Mouse (Mus musculus): ENCODE results near the gene Gpank1. TPM values are rescaled to one million over a fixed set of nuclear protein-coding genes. Genes with fewer than 3 reads are reported as not detected.
"Not testable (repeated sequence)": the region's sequence is repeated elsewhere in the genome, so short reads cannot be mapped to it uniquely, and the experiment has no call there.

Gene Gpank1
- total RNA-seq, 2 experiments from 2014 or later = 13.2 to 17.7 TPM

DNA sequence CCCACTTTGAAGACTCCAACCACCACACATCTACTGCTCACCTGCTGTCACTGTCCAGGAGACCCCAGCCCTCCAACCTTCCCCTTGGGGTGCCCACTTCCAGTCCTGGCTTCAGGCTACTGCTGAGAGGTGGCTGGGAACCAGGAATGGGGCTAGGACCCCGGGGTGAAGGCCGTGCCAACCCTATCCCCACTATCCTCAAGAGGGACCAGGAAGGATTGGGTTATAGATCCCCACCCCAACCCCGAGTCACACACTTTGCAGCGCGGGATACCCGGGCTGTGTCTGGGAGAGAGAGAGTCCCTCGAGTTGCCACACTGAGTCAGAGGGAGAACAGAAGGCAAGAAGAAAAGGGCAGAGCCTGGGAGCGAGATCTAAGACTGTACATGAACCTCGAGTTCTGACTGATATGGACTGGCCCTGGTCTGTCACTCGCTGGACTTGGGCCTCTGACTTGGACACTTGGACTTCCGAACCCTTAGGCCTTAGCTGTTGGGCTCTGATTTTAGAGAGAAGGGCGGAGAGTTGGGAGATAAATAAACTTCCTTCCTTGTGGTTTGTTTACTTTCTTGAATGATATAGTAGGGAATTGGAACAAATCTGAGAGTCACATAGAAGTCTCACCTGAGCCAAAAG is 3.1 kb downstream of the Gpank1 start:
- DNase-seq (ENCODE audit: extremely low spot score in 1 of 2, low spot score in 2 of 2); intact Hi-C loops (cut with DNase I): not testable (repeated sequence)

DNA sequence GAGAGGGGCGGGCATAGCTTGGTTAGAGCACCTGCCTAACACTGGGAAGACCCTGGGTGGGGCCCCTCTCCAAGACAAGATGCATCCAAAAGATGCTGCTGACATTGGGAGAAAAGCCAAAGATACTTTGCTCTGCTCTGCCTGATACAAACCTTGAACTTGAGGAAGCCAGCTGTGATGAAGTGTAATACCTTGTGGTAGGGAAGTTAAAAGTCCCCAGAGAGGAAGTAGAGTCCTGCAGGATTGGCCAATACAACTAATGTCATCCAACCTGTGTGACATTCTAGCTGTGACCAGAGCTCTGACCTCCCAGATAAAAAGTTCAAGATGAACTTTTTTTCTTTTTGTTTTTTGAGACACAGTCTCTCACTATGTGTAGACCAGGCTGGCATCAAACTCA is 3.8 kb downstream of the Gpank1 start:
- intact Hi-C loops (cut with DNase I) = no loop called here
- no peak for DNase-seq (ENCODE audit: extremely low spot score in 1 of 2, low spot score in 2 of 2)

DNA sequence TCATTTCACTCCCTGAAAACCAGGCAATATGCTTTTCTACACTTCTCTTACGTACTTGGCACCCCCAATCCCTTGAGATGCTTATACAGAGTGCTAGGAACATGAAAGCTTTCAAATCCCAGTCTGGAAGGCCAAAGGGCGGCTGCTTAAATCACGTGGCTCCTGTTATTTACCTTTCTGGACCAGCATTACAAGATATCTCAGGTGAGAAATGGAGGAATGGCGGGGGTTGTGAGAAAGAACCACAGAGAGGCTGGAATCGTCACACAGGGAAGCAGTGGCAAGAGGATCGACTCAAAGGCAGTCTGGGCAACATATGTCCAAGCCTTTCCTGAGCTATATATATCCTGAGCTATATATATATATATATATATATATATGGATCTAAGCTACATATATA is 4.3 kb downstream of the Gpank1 start:
- DNase-seq (ENCODE audit: extremely low spot score in 1 of 2, low spot score in 2 of 2) = no peak
- intact Hi-C loops (cut with DNase I) = no loop called here

DNA sequence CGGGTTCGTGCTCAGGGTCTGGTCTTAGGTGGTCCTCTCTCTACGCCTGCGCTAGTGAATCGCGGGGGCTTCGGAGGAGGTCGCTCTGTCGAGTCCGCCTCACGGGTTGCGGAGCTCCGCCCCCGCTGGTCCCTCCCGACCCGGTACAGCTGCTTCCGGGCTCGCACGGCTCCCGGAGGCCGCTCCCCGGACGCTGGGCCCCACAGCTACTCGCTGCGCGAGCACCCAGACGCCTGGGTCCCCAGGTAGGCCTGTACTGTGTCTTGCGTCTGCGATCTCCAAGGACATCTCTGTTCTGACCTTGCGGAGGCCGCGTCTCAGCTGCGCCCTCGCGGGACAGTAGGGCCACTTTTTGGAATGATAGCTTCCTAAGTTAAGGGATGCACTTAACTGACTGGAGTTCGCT is 5.0 kb downstream of the Gpank1 start, which contains the start of gene D17H6S53E:
Gene D17H6S53E, plus strand, starts transcription at position 168 of the 406 bp plus-strand sequence.
- DNase-seq (ENCODE audit: extremely low spot score in 1 of 2, low spot score in 2 of 2) = peak; percentile 46 to 88
- intact Hi-C loops (cut with DNase I) = no loop called here

DNA sequence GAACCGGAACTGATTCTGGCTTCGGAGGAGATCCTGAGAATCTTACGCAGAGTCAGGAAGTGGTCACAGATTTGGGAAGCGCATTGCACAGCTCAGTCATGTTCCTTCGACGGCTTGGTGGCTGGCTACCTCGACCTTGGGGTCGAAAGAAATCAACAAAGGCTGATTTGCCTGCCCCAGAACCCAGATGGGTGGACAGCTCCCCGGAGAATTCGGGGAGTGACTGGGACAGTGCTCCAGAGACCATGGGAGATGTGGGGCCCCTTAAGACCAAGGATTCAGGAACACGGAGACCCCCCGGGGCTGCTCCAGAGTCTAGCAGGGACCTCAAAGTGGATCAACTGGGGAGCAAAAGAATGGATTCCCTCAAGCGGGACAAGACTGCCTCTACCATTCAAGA is 5.8 kb downstream of the Gpank1 start:
- intact Hi-C loops (cut with DNase I) = no loop called here
- DNase-seq (ENCODE audit: extremely low spot score in 1 of 2, low spot score in 2 of 2) = no peak

DNA sequence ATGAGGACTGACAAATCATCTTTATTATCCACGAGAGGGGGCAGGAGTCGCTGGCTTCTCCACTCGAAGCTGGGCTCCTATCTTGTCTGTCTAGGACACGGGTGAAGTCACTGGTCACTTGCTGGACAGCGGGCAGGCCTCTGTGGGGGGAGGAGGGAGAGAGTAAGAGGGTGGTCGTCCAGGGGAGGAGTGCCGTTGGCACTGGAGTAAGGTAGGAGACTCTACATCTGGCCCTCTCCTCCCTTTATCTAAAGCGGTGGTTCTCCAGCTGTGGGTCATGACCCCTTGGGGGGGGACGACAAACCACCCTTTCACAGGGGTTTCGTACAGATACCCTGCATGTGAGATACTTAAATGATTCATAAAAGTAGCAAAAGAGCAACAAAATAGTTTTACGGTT is 7.7 kb downstream of the Gpank1 start:
- intact Hi-C loops (cut with DNase I) = no loop called here
- no peak for DNase-seq (ENCODE audit: extremely low spot score in 1 of 2, low spot score in 2 of 2)

DNA sequence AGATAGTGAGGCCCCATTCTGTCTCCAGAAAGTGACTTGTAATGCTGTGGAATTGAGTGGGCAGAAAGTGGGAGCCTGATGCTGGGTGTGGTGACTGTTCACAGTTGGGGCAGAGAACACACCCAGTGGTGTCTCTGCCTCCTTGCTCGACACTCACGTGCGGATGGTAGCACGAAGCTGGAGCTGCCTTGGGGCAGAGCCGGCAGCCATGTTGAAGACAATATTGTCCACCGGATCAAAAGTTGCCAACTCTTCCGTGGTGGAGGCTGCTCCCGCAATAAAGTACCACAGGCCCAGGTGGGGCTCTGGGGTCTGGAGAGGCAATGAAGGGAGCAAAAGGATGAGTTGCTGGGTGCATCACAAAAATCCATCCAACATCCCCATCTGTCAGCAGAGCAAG is 9.8 kb downstream of the Gpank1 start:
- no peak for DNase-seq (ENCODE audit: extremely low spot score in 1 of 2, low spot score in 2 of 2)
- intact Hi-C loops (cut with DNase I) = no loop called here

DNA sequence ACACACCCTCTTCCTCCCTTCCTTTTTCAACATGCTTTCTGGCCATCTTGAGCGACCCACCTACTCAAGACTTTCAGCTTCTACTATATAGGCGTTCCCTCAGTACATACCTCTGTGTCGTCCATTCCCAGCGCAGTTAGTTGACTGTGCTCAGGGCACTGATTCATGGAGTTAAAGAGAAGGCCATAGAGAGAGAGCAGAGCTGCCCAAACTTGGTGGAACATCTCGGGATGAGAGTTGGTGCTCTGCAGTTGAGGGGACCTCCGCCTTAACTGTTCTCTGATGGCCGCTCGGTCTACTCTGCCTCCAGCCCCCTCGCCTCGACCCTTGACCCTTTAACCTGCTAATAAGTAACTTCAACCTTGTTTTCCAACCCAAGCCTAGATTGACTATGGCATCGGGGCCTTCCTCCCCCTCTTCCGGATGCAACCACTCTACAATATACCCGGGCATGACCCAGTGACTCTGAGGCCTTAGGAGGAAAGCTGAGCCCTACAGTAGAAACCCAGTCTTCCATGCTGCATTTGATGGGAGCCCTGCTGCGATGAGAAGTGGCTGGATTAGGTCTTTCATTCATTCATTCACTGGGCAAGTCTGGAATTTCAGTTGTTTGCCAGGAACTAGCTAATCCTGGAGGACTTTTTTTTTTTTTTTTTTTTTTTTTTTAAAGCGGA is 10.4 kb downstream of the Gpank1 start, which contains the start of gene Apom:
Gene Apom, minus strand, starts transcription at position 551 of the 674 bp plus-strand sequence.
- intact Hi-C loops (cut with DNase I) = no loop called here
- DNase-seq (ENCODE audit: extremely low spot score in 1 of 2, low spot score in 2 of 2) = no peak

DNA sequence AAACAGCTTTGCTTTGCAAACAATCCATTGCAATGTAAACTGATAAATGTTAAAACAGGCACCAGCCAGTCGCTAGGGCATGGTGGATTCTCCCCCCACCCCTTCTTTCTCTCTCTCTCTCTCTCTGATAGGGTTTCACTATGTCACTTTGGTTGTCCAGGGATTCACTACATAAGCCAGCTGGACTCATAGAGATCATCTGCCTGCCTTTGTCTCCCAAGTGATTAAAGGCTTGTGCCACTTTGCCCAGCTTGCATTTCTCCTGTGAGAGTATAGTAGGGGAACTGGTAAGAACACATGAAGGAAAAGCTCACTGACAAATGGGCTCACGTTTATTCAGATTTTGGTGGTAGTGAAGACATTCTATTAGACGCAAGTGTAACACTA is 10.9 kb downstream of the Gpank1 start:
- no peak for DNase-seq (ENCODE audit: extremely low spot score in 1 of 2, low spot score in 2 of 2)
- intact Hi-C loops (cut with DNase I) = no loop called here

DNA sequence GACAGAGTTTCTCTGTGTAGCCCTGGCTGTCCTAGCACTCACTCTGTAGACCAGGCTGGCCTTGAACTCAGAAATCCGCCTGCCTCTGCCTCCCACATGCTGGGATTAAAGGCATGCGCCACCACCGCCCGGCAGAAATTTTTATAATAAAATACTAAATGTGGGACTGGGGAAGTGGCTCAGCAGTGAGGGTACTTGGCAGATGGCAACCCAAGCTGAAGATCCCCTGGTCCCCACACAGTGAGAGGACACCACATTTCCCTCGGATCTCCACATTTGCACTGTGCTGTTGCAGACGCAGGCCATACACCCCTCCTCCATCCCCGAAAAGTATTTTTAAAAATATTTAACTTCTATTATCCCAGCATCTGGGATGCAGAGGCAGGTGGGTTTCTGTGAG is 12.3 kb downstream of the Gpank1 start:
- intact Hi-C loops (cut with DNase I) = no loop called here
- DNase-seq (ENCODE audit: extremely low spot score in 1 of 2, low spot score in 2 of 2) = no peak

DNA sequence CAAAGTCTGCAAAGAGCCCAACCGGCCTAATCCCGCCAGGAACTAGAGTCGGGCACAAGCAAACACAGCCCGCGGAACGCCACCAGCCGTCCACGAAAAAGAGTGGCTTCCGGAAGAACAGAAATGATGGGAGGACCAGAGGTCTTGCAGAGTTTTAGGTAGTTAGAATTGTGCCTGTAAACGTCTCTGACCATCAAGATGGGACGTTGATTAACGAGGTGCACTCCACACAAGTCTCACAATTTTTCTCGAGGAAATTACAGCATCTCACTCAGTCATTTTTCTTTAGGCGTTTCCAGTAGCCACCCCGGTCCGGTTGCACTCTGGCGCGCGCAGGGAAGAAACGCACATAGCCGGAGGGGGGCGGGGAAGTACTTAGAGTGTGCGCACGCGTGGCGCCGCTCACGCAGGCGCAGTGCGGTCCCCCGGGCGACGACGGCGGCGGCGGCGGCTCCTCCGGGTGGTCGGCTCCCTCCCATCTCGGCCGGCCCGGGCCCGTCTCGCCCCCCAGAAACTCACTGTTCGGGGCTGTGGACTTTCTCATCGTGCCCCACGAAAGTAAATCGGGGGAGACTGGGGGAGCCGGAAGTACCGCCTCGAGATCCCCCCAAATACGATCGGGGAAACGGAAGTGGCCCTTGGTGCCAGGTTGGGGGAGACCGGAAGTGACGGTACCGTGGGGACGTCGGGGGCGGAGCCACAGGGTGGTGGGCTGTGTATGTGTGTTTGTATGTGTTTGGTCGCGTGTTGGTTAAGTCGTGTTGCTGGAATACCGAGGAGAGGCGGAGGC is 13.7 kb downstream of the Gpank1 start, which contains the start of gene Bag6:
Gene Bag6, plus strand, starts transcription at position 378 of the 790 bp plus-strand sequence.
- DNase-seq (ENCODE audit: extremely low spot score in 1 of 2, low spot score in 2 of 2) = peak; percentile 92 to 96
- intact Hi-C loops (cut with DNase I) = no loop called here

DNA sequence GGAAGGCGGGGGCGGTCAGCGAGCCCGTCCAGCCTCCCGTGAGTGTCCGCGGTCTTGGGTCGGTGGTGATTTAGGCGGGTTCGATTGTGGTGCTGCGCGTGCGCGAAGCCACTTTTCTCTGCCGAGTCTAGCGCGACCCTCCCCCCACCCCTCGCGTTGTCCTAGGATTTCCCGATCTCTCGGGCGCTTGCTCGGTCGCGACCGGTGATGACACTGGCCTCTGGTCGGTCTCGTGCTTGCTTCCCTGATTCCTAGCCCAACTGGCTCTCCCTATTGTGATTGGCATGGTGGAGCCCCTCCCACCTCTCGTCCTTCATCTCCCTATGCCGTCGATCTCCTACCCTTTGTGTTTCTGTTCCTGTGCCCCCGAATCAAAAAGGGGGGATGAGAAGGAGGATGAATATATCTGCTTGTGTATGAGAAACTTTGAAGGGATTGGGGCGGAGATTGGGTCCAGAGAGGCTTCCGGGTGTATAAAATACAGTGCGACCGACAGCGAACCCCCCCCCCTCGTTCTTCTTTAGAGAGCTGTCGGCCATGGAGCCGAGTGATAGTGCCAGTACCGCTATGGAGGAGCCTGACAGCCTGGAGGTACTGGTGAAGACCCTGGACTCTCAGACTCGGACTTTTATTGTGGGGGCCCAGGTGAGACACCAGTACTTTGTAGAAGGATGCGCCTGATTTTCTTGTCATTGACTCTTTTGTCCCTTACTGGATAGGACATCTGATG is 14.5 kb downstream of the Gpank1 start:
- DNase-seq (ENCODE audit: extremely low spot score in 1 of 2, low spot score in 2 of 2) = no peak
- intact Hi-C loops (cut with DNase I) = no loop called here

DNA sequence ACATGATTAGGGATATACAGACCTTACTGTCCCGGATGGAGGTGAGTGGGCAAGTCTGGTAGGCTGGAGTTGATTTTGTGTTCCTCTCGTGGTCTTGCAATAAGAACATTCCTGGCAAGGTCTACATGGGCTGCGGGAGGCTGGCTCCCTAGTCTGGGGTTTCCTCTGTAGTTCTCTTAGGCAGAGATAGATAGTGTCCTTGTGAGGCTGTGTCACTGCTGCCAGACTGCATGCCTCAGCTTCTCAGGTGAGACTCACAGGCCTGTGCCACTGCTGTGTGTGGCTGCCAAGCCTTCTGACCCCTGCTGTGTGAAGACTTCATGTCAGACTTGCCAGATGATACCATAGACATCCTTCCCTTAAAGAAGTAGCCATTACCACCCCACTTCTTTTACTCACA is 18.0 kb downstream of the Gpank1 start:
- intact Hi-C loops (cut with DNase I) = no loop called here

DNA sequence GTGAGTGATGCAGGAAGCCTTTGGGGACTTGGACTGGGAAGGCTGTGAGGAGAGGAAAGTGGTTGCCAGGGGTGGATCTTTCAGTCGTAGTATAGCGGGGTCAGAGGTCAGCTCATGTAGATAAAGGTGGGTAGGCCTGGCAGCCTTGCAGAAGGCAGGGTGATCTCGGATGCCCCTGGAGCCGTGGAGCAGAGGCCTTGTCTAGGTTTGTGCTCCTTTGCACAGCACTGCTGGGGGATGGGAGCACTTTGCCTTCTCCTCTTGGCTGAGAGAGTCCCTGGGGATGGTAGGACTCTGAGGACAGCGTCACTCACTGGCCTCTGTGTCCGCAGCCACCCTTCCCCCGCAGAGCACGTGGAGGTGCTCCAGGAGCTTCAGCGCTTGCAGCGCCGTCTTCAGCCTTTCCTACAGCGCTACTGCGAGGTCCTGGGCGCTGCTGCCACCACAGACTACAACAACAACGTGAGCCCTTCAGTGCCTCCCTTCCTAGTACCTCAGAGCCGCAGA is 19.3 kb downstream of the Gpank1 start:
- DNase-seq (ENCODE audit: extremely low spot score in 1 of 2, low spot score in 2 of 2) = no peak
- intact Hi-C loops (cut with DNase I) = no loop called here

More for the DNA sequence above, 18.0 kb downstream of the Gpank1 start:
- no peak for DNase-seq (ENCODE audit: extremely low spot score in 1 of 2, low spot score in 2 of 2)

DNA sequence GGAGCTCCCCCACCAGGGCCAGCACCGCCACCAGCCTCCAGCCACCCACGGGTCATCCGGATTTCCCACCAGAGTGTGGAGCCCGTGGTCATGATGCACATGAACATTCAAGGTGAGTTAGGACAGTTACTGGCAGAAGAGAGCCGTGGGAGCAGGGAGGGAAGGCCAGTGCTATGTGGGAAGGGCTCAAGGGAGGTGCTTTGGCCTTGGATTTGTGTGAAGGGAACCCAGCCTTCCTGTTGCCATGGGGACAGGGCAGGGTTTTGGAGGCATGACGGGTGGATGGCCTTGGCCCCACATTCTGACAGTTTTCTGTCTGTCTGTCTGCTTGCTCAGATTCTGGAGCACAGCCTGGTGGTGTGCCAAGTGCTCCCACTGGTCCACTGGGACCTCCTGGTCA is 20.7 kb downstream of the Gpank1 start:
- intact Hi-C loops (cut with DNase I) = loop anchor here (2.0 kb wide), 1 partner anchor 17 kb away; no protein-coding TSS in a partner anchor

DNA sequence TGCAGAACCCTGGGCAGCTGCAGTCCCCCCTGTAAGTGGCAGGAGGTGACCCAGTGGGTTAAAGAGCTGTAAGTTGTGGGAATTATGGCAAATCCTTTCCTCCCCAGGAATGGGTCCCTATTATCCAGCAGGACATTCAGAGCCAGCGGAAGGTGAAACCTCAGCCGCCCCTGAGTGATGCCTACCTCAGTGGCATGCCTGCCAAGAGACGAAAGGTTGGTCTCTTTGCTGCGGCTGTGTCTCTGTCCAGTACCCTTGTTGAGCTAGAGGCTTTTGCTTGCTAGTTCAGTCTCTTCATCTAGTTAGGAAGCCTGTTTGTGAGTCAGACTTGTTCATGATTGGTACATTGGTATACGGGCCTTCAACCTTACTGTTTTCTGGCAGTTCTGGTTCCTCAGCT is 24.9 kb downstream of the Gpank1 start:
- intact Hi-C loops (cut with DNase I) = no loop called here
- DNase-seq (ENCODE audit: extremely low spot score in 1 of 2, low spot score in 2 of 2) = no peak

More for the DNA sequence above, 20.7 kb downstream of the Gpank1 start:
- no peak for DNase-seq (ENCODE audit: extremely low spot score in 1 of 2, low spot score in 2 of 2)

DNA sequence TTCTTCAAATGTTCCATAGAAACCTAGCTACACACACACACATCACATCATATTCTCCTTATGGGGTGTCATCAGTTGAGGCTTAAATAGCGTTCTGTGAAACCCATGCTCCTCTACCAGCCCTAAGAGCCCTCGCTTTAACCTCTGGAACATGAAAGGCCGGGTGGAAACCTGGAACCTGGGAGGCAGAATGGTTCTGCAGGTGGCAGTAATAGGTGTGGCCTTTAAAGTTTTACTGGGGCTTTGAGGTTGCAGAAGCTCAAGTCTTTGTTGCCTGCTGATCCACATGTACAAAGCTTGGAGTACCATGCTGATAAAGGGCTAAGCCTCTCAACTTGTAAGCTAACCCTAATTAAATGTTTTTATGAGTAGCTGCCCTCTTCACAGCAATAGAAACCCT is 26.1 kb downstream of the Gpank1 start:
- intact Hi-C loops (cut with DNase I) = no loop called here

DNA sequence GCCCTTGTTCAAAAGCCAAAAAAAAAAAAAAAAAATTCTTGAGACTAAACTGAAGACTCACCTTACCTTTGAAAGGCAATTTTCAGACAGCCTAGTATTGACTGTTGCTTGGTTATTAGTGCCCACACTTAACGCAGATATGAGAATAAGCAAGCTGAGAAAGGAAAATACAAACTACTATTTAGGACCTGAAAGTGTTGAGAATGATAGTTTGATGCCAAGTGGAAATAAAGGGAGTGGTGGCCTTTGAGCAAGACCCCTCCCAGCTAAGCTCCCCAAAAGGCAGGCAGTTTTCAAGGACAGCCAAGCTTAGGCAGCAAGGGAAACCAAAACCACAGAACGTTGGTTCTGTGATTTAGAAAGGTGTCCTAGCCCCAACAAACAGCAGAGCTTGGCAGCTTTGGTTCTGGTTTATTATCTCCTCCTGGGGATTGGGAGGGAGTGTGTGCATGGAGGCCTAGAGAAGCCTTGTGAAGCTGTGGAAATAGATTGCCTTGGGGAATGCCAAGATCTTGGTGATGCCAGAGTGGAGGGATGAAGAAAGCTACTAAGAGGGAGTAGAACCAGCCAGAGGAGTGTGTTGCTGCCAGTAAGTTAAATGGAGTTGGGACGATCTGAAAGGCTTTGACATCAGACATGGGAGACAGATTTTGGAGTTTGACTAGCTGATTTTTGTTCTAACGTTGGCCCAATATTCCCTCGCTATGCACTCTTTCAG is 26.8 kb downstream of the Gpank1 start:
- no peak for DNase-seq (ENCODE audit: extremely low spot score in 1 of 2, low spot score in 2 of 2)
- intact Hi-C loops (cut with DNase I) = no loop called here

More for the DNA sequence above, 26.1 kb downstream of the Gpank1 start:
- no peak for DNase-seq (ENCODE audit: extremely low spot score in 1 of 2, low spot score in 2 of 2)
